ENCODE assay signal across 7 mouse cellular contexts in the genomic region with DNA sequence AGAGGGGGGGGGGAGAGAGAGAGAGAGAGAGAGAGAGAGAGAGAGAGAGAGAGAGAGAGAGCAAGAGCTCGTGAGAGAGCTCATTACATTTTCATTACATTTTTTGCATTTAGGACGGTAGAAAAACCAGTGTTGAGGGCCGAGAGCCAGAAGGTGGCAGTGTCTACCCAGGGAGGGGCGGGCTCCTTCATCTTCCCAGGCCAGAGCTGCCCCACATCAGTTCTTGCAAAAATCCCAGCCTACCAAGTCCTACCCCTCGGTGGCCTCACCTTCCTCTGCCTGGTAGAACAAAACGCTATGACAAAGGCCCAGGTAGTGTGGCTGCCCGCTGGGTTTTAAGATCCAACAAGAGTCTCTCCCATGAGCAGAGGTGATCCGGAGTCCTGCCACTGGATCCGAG. TPM values are rescaled to one million over a fixed set of nuclear protein-coding genes. Genes with fewer than 3 reads are reported as not detected.
DNase-seq lines count a peak whose midpoint lies in the region; ATAC-seq lines count a peak whose summit lies in the region.

No protein-coding gene starts in this region.

- H3K4me1 ChIP-seq in hindbrain, embryonic 16.5 days (ENCODE audit: control insufficient read depth, insufficient read depth, low read depth, low read length), result peaks cover 12% of the 10 kb centered on the region
- H3K4me1 ChIP-seq in midbrain, embryonic 11.5 days (ENCODE audit: control insufficient read depth, insufficient read depth, low read length), result peaks cover 2% of the 10 kb centered on the region; the same call in 1 of the 2 replicates

- no peaks in the 10 kb centered on the region for H3K9me3 ChIP-seq in hindbrain, embryonic 16.5 days (ENCODE audit: control insufficient read depth, low read length)
- H3K9me3 ChIP-seq in midbrain, embryonic 11.5 days (ENCODE audit: control insufficient read depth, low read length), result no peaks in the 10 kb centered on the region; the same call in 1 of the 2 replicates

- WGBS in hindbrain, embryonic 16.5 days, result 15% methylated on average over 9 of the region's 9 CpGs
- WGBS in midbrain, embryonic 11.5 days, result 14% methylated on average over 9 of the region's 9 CpGs

- H3K36me3 ChIP-seq in hindbrain, embryonic 16.5 days (ENCODE audit: control insufficient read depth, insufficient read depth, low read length), result no peaks in the 10 kb centered on the region
- no peaks in the 10 kb centered on the region for H3K36me3 ChIP-seq in midbrain, embryonic 11.5 days (ENCODE audit: control insufficient read depth, insufficient read depth, low read length)

- H3K9ac ChIP-seq in hindbrain, embryonic 16.5 days (ENCODE audit: low read depth, low read length), result peak overlapping the region; percentile 40
- H3K9ac ChIP-seq in midbrain, embryonic 11.5 days (ENCODE audit: low read length), result no peak overlapping the region

- H3K27me3 ChIP-seq in hindbrain, embryonic 16.5 days (replicated peaks; ENCODE audit: control insufficient read depth, insufficient read depth, low read length), result no peaks in the 10 kb centered on the region
- no peaks in the 10 kb centered on the region for H3K27me3 ChIP-seq in midbrain, embryonic 11.5 days (ENCODE audit: control insufficient read depth, insufficient read depth, low read length)

- H3K4me3 ChIP-seq in hindbrain, embryonic 16.5 days (ENCODE audit: low read length), result no peak overlapping the region
- H3K4me3 ChIP-seq in midbrain, embryonic 11.5 days (ENCODE audit: low read depth, low read length), result no peak overlapping the region

- ATAC-seq in hindbrain, embryonic 16.5 days, result peak; percentile 76; the same call in 1 of the 2 replicates
- peak; percentile 76 for ATAC-seq in midbrain, embryonic 11.5 days (ENCODE audit: low FRiP score)

- intact Hi-C loops in left cerebral cortex, postnatal 14 days (cut with DNase I), result loop anchor here (2.0 to 10.0 kb wide), 3 partner anchors 56 to 234 kb away; a partner anchor contains a TSS

- H3K27ac ChIP-seq in hindbrain, embryonic 16.5 days (ENCODE audit: low read depth, low read length), result no peak overlapping the region
- H3K27ac ChIP-seq in midbrain, embryonic 11.5 days (ENCODE audit: low read depth, low read length), result no peak overlapping the region

- no peak overlapping the region for H3K4me2 ChIP-seq in hindbrain, embryonic 16.5 days (ENCODE audit: low read length)
- H3K4me2 ChIP-seq in midbrain, embryonic 11.5 days, result no peak overlapping the region

- peak; percentile 68 for DNase-seq in T-cell, adult 2 months (ENCODE audit: low spot score)
- DNase-seq in cerebellum, postnatal 10 days, result peak; percentile 89
- DNase-seq in frontal cortex, postnatal 14 days (ENCODE audit: low spot score in 2 of 2), result peak; percentile 22 to 53
- peak; percentile 71 to 76 for DNase-seq in left cerebral cortex, postnatal 14 days (ENCODE audit: low spot score in 2 of 2)
- peak; percentile 97 for DNase-seq in midbrain, embryonic 11.5 days (ENCODE audit: low spot score, missing footprints)
- DNase-seq in right cerebral cortex, postnatal 4 days, result peak; percentile 73

RNA-seq across cellular contexts. Expression of a gene that starts 25.6 kb away (rescaled TPM):
- 215 and 225 TPM in 2 replicates for polyA plus RNA-seq in hindbrain, embryonic 16.5 days (2015; fragmentation: Nextera tagmentation; extraction: Ambion mirVana)
- total RNA-seq in left cerebral cortex, postnatal 14 days (2021), result 10 to 100 TPM; 48.1 to 50.3 TPM
- polyA plus RNA-seq in midbrain, embryonic 11.5 days (2014; fragmentation: Nextera tagmentation; extraction: Ambion mirVana), result 349 and 357 TPM in 2 replicates

RNA-seq across cellular contexts. Expression of a gene that starts 45.8 kb away (rescaled TPM):
- polyA plus RNA-seq in hindbrain, embryonic 16.5 days (2015; fragmentation: Nextera tagmentation; extraction: Ambion mirVana), result 21.1 and 24.3 TPM in 2 replicates
- total RNA-seq in left cerebral cortex, postnatal 14 days (2021), result 10 to 100 TPM; 20.0 to 20.7 TPM
- 9.6 and 10.5 TPM in 2 replicates for polyA plus RNA-seq in midbrain, embryonic 11.5 days (2014; fragmentation: Nextera tagmentation; extraction: Ambion mirVana)

Comparison
In these comparisons a context has a peak if more than half of its experiments do, and no peak if none do; other contexts are left out.
1. DNase-seq: peak in every context shown above with its lines; median percentile 97 in midbrain, embryonic 11.5 days; 89 in cerebellum, postnatal 10 days; 74 in left cerebral cortex, postnatal 14 days; 73 in right cerebral cortex, postnatal 4 days; 68 in T-cell, adult 2 months; 38 in frontal cortex, postnatal 14 days.